Mouse (Mus musculus) hematopoietic stem cell, adult 5-6 weeks (primary cell): ENCODE measurements at regions not wholly inside any gene's neighbourhood (a gene's known extent, or its start where the extent isn't known, plus 50 kb on each side); places are given as distances from the start of the nearest gene placed in this dataset.
A peak's percentile ranks its signal among the peaks of the same experiment; 100 is the strongest.

Experiments used
- ATAC-seq, 2 experiments: fragments of 125-278 bp in 1 of 2; replicated peaks in 1 of 2; 2 replicates each; pipeline ENCODE4 v1.8.0; 2016 to 2017; ENCODE audit warnings: inconsistent platforms in 2 of 2, mild to moderate bottlenecking in 2 of 2, moderate number of reproducible peaks in 2 of 2, low read depth in 1 of 2, moderate TSS enrichment in 1 of 2; ENCODE audit not compliant: low FRiP score in 2 of 2, poor library complexity in 2 of 2, severe bottlenecking in 2 of 2, insufficient read depth in 1 of 2, low TSS enrichment in 1 of 2

GRCm38 (mm10) chr4:9025821-9026470 is 787.1 kb upstream of the Car8 start:
- no peak for ATAC-seq

GRCm38 (mm10) chr4:9024216-9024925 is 785.5 kb upstream of the Car8 start:
- no peak for ATAC-seq

- ATAC-seq = no peak
Observed at GRCm38 (mm10) chr4:9019241-9020110, 780.6 kb upstream of the Car8 start.

- no peak for ATAC-seq
Observed at GRCm38 (mm10) chr4:9018236-9018635, 779.4 kb upstream of the Car8 start.

GRCm38 (mm10) chr4:9016504-9017040 is 777.7 kb upstream of the Car8 start:
- no peak for ATAC-seq

GRCm38 (mm10) chr4:9015528-9016503 is 777.0 kb upstream of the Car8 start:
- no peak for ATAC-seq

GRCm38 (mm10) chr4:9014986-9015385 is 776.1 kb upstream of the Car8 start:
- no peak for ATAC-seq

- no peak for ATAC-seq
Observed at GRCm38 (mm10) chr4:9012787-9013186, 773.9 kb upstream of the Car8 start.

- no peak for ATAC-seq
Observed at GRCm38 (mm10) chr4:9011952-9012351, 773.1 kb upstream of the Car8 start.

- no peak for ATAC-seq
Observed at GRCm38 (mm10) chr4:9011129-9011518, 772.3 kb upstream of the Car8 start.

- no peak for ATAC-seq
Observed at GRCm38 (mm10) chr4:9010381-9011128, 771.7 kb upstream of the Car8 start.

- ATAC-seq = peak; percentile 70 to 91
Observed at GRCm38 (mm10) chr4:9009656-9010055, 770.8 kb upstream of the Car8 start.

- ATAC-seq = no peak
Observed at GRCm38 (mm10) chr4:9005938-9006626, 767.2 kb upstream of the Car8 start.

GRCm38 (mm10) chr4:9003891-9004290 is 765.0 kb upstream of the Car8 start:
- ATAC-seq = no peak

GRCm38 (mm10) chr4:9002380-9002779 is 763.5 kb upstream of the Car8 start:
- ATAC-seq = no peak

GRCm38 (mm10) chr4:8998606-8999005 is 759.8 kb upstream of the Car8 start:
- ATAC-seq = no peak
